Mouse (Mus musculus): ENCODE measurements at regions not wholly inside any gene's neighbourhood (a gene's known extent, or its start where the extent isn't known, plus 50 kb on each side); places are given as distances from the start of the nearest gene placed in this dataset.

DNA sequence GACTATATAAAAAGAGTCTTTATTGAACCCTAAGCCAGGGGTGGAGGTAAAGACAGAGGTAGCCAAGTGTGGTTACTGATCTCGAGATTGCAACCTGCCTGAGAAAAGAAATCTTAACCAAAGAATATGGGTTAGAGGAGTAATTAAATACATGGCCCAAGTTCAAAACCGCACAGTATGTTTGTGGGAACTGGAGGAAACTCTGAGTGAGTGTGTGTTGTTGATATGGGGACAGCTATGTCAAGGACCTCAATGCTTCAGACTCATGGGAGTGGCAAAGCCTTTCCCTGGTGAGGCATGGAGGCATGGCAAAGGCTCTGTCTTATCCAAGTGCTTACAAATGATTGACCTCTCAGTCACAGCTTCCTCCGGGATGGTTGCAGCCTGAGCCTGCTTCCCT is 127.7 kb upstream of the Tank start:
- no peak overlapping the region for H3K27ac ChIP-seq
- H3K27me3 ChIP-seq, result no peaks in the 10 kb centered on the region
- no peaks in the 10 kb centered on the region for H3K9me3 ChIP-seq (replicated peaks)
- peaks cover 7% of the 10 kb centered on the region; the same call in 1 of the 2 replicates for H3K4me1 ChIP-seq
- ATAC-seq (ENCODE audit: low FRiP score), result no peak
- no peaks in the 10 kb centered on the region for H3K36me3 ChIP-seq
- 81% methylated on average over 3 of the region's 3 CpGs for WGBS
- H3K9ac ChIP-seq, result no peak overlapping the region
- H3K4me3 ChIP-seq, result no peak overlapping the region
- no peak overlapping the region for H3K4me2 ChIP-seq (replicated peaks)

DNA sequence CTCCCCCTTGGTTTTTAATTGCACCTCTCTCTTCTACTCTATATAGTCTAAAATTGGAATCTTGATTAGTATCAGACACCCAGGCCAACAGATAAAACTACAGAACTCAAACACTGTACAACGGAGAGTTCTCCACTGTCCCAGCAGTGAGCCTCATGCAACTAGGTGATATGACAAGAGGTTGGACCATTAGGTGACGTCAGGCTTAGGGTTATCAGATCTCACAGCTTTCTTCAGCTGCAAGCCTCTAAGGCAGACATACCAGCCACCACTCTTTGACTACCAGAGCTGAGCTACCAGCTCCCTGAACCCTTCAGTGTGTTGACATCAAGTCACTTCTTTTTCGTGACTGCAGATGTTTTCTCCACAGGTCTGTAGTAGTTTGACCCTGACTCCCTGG is 141.8 kb upstream of the Tank start:
- ATAC-seq (ENCODE audit: low FRiP score), result no peak
- Histone ChIP-seq H3K4me2 (replicated peaks) (no peak overlapping the region), H3K27me3 (no peaks in the 10 kb centered on the region)

DNA sequence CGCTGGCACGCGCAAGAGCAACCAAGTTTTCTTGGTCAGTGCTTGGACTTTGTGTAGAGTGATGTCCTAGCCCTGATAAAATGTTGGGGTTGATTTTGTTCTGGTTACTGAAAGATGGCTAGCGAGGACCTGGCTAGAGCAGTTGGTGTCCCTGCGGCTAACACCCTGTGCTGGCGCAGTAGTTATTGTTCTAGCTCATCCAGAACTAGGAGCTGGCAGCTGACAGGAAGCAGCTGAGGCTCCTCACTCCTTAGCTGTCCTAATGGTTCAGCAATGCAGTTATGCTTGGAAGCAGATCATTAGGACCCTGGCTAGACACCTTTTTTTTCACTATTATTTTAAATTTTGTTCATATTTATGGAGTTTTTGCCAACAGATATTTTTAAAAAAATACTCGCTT is 170.5 kb upstream of the Tank start:
- WGBS, result 96% methylated on average over 7 of the region's 7 CpGs

More for the DNA sequence above, 141.8 kb upstream of the Tank start:
- Histone ChIP-seq H3K4me3 (no peak overlapping the region), H3K9me3 (replicated peaks) (no peaks in the 10 kb centered on the region), H3K27ac (no peak overlapping the region), H3K9ac (no peak overlapping the region), H3K4me1 (no peaks in the 10 kb centered on the region), H3K36me3 (no peaks in the 10 kb centered on the region)
- 86% methylated on average over 3 of the region's 3 CpGs for WGBS

DNA sequence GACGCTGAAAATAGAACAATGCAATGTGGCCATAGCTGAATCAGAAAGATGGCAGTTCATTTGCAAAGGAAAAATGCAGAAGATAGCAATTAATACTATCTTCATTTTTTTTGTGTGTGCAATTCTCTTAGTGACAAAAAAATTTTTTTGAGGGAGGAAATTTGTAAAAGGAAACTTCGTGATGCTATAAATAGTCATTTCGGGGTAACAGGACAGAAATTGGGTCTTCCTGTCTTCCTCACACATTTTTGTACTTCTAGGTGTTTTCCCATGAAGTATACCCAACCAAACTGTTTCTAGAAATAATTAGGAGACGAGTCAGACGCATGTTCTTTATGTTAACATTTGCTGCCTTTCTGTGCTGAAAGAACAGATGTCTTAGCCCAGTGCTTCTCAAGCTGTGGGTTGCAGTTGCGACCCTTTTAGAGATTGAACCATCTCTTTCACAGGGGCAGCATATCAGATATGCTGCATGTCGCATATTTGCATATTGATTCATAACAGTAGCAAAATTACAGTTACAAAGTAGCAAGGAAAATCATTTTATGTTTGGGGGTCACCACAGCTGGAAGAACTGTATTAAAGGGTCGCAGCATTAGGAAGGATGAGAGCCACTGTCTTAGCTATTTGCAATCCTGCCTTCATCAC is 172.2 kb upstream of the Tank start:
- H3K9ac ChIP-seq, result no peak overlapping the region
- 87% methylated on average over 8 of the region's 8 CpGs for WGBS
- no peaks in the 10 kb centered on the region for H3K27me3 ChIP-seq
- H3K4me2 ChIP-seq (replicated peaks), result no peak overlapping the region
- no peaks in the 10 kb centered on the region for H3K36me3 ChIP-seq
- no peak overlapping the region for H3K4me3 ChIP-seq
- no peak for ATAC-seq (ENCODE audit: low FRiP score)
- H3K9me3 ChIP-seq (replicated peaks), result no peaks in the 10 kb centered on the region
- H3K27ac ChIP-seq, result no peak overlapping the region
- H3K4me1 ChIP-seq, result peaks cover 8% of the 10 kb centered on the region; the same call in 1 of the 2 replicates

More for the DNA sequence above, 170.5 kb upstream of the Tank start:
- no peaks in the 10 kb centered on the region for H3K36me3 ChIP-seq
- H3K27ac ChIP-seq, result no peak overlapping the region
- no peaks in the 10 kb centered on the region for H3K9me3 ChIP-seq (replicated peaks)
- H3K4me1 ChIP-seq, result peaks cover 4% of the 10 kb centered on the region; the same call in 1 of the 2 replicates
- no peaks in the 10 kb centered on the region for H3K27me3 ChIP-seq
- H3K4me3 ChIP-seq, result no peak overlapping the region
- ATAC-seq (ENCODE audit: low FRiP score), result no peak
- H3K9ac ChIP-seq, result no peak overlapping the region
- no peak overlapping the region for H3K4me2 ChIP-seq (replicated peaks)

DNA sequence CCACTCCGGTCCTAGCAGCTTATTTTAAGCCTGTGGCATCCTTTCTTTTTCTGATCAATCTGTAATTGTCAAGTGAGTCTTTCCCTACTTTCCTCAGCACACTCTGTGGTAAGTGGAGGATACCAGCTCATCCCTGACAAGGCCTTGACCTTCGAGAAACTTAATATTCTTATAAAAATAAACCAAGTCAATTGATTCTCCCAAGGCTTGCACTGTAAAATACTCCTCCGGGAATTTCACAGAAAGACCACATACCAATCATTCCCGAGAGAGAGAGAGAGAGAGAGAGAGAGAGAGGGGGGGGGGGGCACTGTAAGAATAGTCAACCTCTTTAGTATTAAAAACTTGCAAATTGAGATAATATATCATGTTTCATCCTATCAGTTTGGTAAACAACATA is 173.1 kb upstream of the Tank start:
- no peaks in the 10 kb centered on the region for H3K9me3 ChIP-seq (replicated peaks)
- H3K4me2 ChIP-seq (replicated peaks), result no peak overlapping the region
- no peak overlapping the region for H3K4me3 ChIP-seq
- WGBS, result 57% methylated on average over 4 of the region's 4 CpGs
- ATAC-seq (ENCODE audit: low FRiP score), result no peak
- H3K36me3 ChIP-seq, result no peaks in the 10 kb centered on the region
- H3K27ac ChIP-seq, result no peak overlapping the region
- H3K27me3 ChIP-seq, result no peaks in the 10 kb centered on the region
- H3K9ac ChIP-seq, result no peak overlapping the region
- H3K4me1 ChIP-seq, result peaks cover 8% of the 10 kb centered on the region; the same call in 1 of the 2 replicates

DNA sequence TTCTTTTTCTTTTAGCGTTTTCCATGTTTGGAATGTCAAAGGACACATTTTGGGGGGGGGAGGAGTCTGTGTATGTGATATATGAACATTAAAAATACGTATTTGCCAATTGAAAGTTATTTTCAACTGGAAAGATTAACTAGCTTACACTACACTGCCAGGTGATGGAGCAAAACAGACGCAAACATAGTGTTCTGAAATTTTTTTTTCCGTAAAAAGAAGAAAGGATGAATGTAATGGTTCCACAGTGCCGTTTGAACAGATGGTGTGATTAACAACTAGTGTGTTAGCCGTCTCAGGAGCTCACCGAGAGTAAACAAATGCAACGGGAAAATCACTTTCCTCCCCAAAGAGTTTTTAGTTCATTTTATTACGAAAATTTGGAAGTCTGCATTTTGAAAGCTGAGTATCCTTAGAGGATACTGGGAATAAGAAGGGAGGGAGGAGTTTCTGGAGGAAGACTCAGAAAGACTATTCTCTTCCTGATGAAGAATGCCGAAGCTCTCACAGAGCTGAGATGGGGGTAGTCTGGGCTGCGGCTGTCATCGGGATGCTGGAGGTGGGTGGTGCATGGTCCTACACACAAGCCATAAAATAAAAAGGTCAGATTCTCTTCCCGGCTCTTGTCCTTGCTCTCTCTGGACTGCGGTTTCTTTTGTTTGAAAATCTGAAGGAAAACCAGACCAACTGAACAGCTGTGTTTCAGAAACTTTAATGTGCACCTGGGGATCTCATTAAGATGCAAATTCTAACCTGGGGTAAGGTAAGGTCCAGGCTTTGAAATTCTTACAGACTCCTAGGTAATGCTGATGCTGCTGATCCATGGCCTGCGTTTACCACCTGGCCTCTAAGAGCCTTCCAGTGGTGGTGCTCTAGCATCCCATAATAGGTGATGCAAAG is 175.5 kb upstream of the Tank start:
- Histone ChIP-seq H3K36me3 (no peaks in the 10 kb centered on the region), H3K4me1 (peaks cover 10% of the 10 kb centered on the region; the same call in 1 of the 2 replicates), H3K4me3 (peak overlapping the region; percentile 35), H3K27ac (no peak overlapping the region), H3K9ac (peak overlapping the region; percentile 49), H3K4me2 (replicated peaks) (peak overlapping the region; percentile 60), H3K27me3 (no peaks in the 10 kb centered on the region), H3K9me3 (replicated peaks) (no peaks in the 10 kb centered on the region)
- WGBS, result 8% methylated on average over 15 of the region's 15 CpGs
- ATAC-seq (ENCODE audit: low FRiP score), result peak; percentile 51

DNA sequence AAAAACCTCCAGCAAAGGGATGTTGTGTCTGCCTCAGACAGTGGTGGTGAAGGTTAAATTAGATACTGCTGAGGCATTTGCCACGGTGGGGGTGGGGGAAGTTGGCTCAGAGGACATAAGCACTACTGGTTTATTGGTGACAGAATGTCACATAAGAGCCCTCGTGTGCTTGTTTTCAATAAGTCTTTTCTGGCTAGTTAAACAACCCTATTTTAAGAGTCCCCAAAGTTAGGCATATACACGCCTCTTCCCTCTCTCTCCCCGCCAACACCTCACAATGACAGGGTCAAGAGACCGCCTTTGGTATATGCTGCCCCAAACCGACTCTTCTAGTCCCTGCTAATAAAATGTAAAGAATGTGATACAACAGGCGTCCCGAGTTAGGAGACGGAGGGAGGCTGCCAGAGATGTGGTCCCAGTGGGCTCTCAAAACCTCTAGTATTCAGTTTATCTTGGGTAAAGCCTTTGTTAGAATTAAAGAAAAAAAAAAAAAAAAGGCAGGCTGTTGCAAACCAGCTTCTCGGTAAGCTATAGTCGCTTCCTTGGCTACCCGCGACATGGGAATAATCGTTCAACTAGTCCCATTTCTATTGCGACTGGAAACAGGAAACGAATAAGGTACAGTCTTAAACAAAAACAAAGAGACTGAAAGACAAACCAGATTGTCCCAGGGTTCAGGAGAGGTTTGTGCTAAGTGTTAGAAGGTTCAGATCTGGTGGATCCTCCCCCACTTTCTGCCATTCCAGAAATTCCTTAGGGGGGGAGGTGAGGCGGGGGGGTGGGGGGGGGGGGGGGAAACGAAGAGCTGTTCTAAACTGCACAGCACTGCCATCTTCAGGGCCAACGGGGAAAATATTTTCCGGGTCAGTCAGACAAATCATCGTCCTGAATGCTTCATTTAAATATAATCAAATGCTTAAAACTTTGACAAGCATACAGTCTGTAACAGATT is 176.5 kb upstream of the Tank start:
- H3K9me3 ChIP-seq (replicated peaks), result no peaks in the 10 kb centered on the region
- H3K36me3 ChIP-seq, result no peaks in the 10 kb centered on the region
- H3K27ac ChIP-seq, result no peak overlapping the region
- under 1% methylated on average over 21 of the region's 21 CpGs for WGBS
- peaks cover 10% of the 10 kb centered on the region; the same call in 1 of the 2 replicates for H3K4me1 ChIP-seq
- no peaks in the 10 kb centered on the region for H3K27me3 ChIP-seq
- H3K4me3 ChIP-seq, result peak overlapping the region; percentile 35
- H3K4me2 ChIP-seq (replicated peaks), result peak overlapping the region; percentile 60
- peak overlapping the region; percentile 49; the same call in 1 of the 2 replicates for H3K9ac ChIP-seq
- peak; percentile 55 for ATAC-seq (ENCODE audit: low FRiP score)

DNA sequence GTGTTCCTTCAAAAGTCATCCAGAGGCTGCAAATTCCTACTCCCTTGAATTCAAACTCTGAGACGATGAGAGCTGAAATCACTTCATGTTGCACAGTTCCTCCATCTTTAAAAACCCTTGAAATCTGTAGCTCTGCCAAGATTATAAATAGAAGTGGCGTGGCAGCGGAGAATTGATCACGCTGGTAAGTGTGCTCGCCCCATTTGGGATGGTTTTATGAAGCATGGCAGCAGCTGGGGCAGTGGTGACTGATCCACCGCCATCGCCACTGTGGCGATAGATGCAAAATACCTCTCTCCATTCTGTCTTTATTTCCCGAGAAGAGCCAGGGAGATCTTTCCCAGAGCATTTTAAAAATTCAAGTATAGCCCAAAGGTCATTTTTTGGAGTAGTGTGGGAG is 179.8 kb upstream of the Tank start:
- no peak overlapping the region for H3K9ac ChIP-seq
- WGBS, result 68% methylated on average over 9 of the region's 9 CpGs
- no peaks in the 10 kb centered on the region for H3K9me3 ChIP-seq (replicated peaks)
- no peak overlapping the region for H3K4me3 ChIP-seq
- ATAC-seq (ENCODE audit: low FRiP score), result no peak
- peak overlapping the region; percentile 23; the same call in 1 of the 2 replicates for H3K27ac ChIP-seq
- H3K36me3 ChIP-seq, result no peaks in the 10 kb centered on the region
- H3K4me2 ChIP-seq (replicated peaks), result no peak overlapping the region
- H3K4me1 ChIP-seq, result peaks cover 10% of the 10 kb centered on the region; the same call in 1 of the 2 replicates
- H3K27me3 ChIP-seq, result no peaks in the 10 kb centered on the region

DNA sequence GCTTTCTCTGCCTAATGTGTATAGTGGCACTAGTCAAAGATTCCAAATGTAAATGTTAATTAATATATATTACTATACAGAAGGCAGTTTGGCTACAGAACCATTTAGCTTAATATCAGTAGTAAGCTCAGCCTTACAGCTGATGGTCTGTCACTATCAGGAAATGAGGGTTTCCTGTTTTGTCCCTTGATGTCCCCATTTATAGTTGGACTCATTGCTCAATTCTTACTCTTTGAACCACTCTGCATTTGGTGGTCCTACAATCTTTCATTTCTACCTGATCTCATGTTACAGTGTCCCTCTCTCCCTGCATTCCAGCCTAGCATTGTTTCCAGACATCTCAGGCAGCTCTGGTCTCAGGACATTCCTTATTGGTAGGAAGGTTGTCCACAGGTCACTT is 188.8 kb upstream of the Tank start:
- H3K27ac ChIP-seq, result no peak overlapping the region
- H3K4me3 ChIP-seq, result no peak overlapping the region
- no peak for ATAC-seq (ENCODE audit: low FRiP score)
- no peaks in the 10 kb centered on the region for H3K27me3 ChIP-seq
- H3K4me2 ChIP-seq (replicated peaks), result no peak overlapping the region
- H3K9me3 ChIP-seq (replicated peaks), result 0 out of 2 replicates have a peak, but pooled peaks cover 3% of the 10 kb centered on the region
- no peaks in the 10 kb centered on the region for H3K36me3 ChIP-seq
- no peak overlapping the region for H3K9ac ChIP-seq
- H3K4me1 ChIP-seq, result 0 out of 2 replicates have a peak, but pooled peaks cover 3% of the 10 kb centered on the region

DNA sequence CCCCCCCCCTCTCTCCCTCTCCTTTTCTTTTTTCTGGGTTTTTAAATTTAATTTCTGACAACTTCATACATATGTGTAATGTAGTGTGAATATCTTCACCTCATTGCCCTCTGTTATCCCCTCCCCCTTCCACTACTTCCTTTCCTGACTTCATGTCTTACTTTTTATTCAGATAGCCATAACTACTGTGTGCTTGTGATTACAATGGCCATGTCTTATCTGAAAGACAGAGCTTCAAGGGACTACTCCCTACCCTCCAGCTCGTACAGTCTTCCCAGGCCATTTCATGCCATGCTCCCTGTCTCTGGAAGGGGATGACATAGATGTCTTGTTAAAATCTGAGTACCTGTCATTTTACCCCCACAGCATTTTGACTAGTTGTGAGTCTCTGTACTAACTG is 189.2 kb upstream of the Tank start:
- 67% methylated on average over 1 of the region's 1 CpGs for WGBS
- H3K27ac ChIP-seq, result no peak overlapping the region
- ATAC-seq (ENCODE audit: low FRiP score), result no peak

DNA sequence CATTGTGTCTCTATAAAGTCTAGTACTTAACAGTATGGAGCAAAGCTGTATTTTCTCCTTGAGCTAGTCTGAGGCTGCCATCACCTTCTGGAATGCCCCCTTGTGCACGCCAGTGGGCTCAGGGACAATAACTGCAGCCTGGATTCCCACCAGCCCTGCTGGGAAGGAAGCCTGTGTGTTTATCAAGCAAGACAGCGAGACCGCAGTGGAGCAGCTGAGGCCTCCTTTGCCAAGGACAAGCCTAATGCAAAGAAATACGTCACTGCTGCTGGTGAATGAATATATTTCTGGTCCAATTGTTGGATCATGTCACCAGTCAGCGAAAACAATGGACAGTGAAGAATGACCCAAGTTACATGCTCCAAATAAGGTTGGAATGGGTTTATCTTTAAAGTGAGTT is 190.8 kb upstream of the Tank start:
- no peak overlapping the region for H3K27ac ChIP-seq
- WGBS, result 38% methylated on average over 5 of the region's 5 CpGs
- H3K4me2 ChIP-seq (replicated peaks), result no peak overlapping the region
- H3K4me1 ChIP-seq, result 0 out of 2 replicates have a peak, but pooled peaks cover 3% of the 10 kb centered on the region
- no peak for ATAC-seq (ENCODE audit: low FRiP score)
- no peak overlapping the region for H3K4me3 ChIP-seq
- H3K9ac ChIP-seq, result no peak overlapping the region
- H3K27me3 ChIP-seq, result no peaks in the 10 kb centered on the region
- H3K9me3 ChIP-seq (replicated peaks), result no peaks in the 10 kb centered on the region
- H3K36me3 ChIP-seq, result no peaks in the 10 kb centered on the region

More for the DNA sequence above, 189.2 kb upstream of the Tank start:
- H3K36me3 ChIP-seq, result no peaks in the 10 kb centered on the region
- no peak overlapping the region for H3K9ac ChIP-seq
- no peak overlapping the region for H3K4me2 ChIP-seq (replicated peaks)
- no peak overlapping the region for H3K4me3 ChIP-seq
- H3K27me3 ChIP-seq, result no peaks in the 10 kb centered on the region
- H3K9me3 ChIP-seq (replicated peaks), result 0 out of 2 replicates have a peak, but pooled peaks cover 3% of the 10 kb centered on the region
- H3K4me1 ChIP-seq, result 0 out of 2 replicates have a peak, but pooled peaks cover 3% of the 10 kb centered on the region
